Mouse (Mus musculus): ENCODE measurements around the gene Hrh3.

DNA sequence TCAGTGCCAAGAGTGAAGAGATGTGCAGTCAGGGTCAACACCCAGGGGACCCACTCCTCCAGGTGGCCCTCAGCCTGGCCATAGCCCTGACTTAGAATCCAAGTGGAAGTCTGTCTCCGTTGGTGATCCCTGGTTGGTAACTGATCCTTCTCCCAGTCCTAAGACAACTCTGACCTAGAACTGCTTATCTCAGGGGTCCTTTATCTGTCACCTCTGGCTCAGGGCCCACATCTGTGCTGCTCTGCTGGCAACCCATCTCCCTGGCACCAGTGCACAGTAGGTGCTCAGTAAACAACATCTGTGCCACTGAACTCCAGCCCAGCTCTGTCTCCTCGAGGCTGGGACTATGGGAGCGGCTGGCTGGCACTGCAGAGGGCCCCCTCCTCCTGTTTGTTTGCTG is 6.7 kb downstream of the Hrh3 start:
- TF ChIP-seq POLR2A (IDR thresholded peaks at IDR 0.05; ENCODE audit: control insufficient read depth, low read depth, low read length) (no peak), CTCF (IDR thresholded peaks at IDR 0.05; ENCODE audit: control insufficient read depth, insufficient read depth, insufficient replicate concordance, low read depth, low read length) (no peak)

All from testis, adult 2 months (tissue).